Mouse (Mus musculus) C2C12 (cell line): ENCODE data around the gene Kremen1. TPM values are rescaled to one million over a fixed set of nuclear protein-coding genes. Genes with fewer than 3 reads are reported as not detected.

Source experiments
- H3K27me3 ChIP-seq: one replicate; pipeline ENCODE4 v1.6.1; 2011; ENCODE audit not compliant: control insufficient read depth, insufficient read depth, insufficient read length
- H3K36me3 ChIP-seq: one replicate; pipeline ENCODE4 v1.6.1; 2011; ENCODE audit not compliant: control insufficient read depth, insufficient read depth
- H3K4me3 ChIP-seq: one replicate; pipeline ENCODE4 v1.5.1; 2011; ENCODE audit warnings: mild to moderate bottlenecking, control low read depth; ENCODE audit not compliant: poor library complexity, insufficient read depth, severe bottlenecking
- H3K79me2 ChIP-seq: one replicate; pipeline ENCODE4 v1.6.1; 2011; ENCODE audit not compliant: control insufficient read depth, insufficient read depth
- H3K79me3 ChIP-seq: one replicate; pipeline ENCODE4 v1.6.1; 2011; ENCODE audit warnings: low read depth, control low read depth
- H3ac ChIP-seq: one replicate; pipeline ENCODE3; 2011; ENCODE audit warnings: low read depth; ENCODE audit not compliant: control insufficient read depth, insufficient read length
- CEBPB ChIP-seq: IDR thresholded peaks from one replicate; pipeline ENCODE4 v1.6.1; 2011; ENCODE audit warnings: low read depth, mild to moderate bottlenecking, control low read depth, moderate library complexity
- CTCF ChIP-seq: IDR thresholded peaks from one replicate; pipeline ENCODE4 v1.5.1; 2011; ENCODE audit not compliant: control insufficient read depth, insufficient read depth, insufficient read length
- FOSL1 ChIP-seq: IDR thresholded peaks from one replicate; pipeline ENCODE4 v1.8.0; 2011; ENCODE audit warnings: mild to moderate bottlenecking, low read length; ENCODE audit not compliant: poor library complexity, insufficient read depth, severe bottlenecking
- MAX ChIP-seq: IDR thresholded peaks from one replicate; pipeline ENCODE4 v1.6.1; 2011; ENCODE audit warnings: mild to moderate bottlenecking, control low read depth
- MYOD1 ChIP-seq: IDR thresholded peaks from one replicate; pipeline ENCODE4 v1.6.1; 2011; ENCODE audit warnings: low read depth; ENCODE audit not compliant: control insufficient read depth, insufficient read length
- MYOG ChIP-seq: IDR thresholded peaks from one replicate; pipeline ENCODE4 v1.6.1; 2011; ENCODE audit not compliant: control insufficient read depth, insufficient read length; ENCODE audit errors: extremely low read depth
- USF1 ChIP-seq: IDR thresholded peaks from one replicate; pipeline ENCODE4 v1.6.1; 2011; ENCODE audit warnings: low read depth, mild to moderate bottlenecking, control low read depth, moderate library complexity
- polyA plus RNA-seq: library from polyadenylated mRNA; unstranded; fragments of >200 nt; fragmentation: generic; extraction: Trizol; gene quantifications from one replicate; pipeline ENCODE4 v1.2.1, GENCODE M21; 2012; ENCODE audit warnings: missing spikeins

Kremen1 gene
- polyA plus RNA-seq, 1 experiment: 43.5 TPM

- TF ChIP-seq MAX (no peak), MYOD1 (no peak), USF1 (no peak), FOSL1 (no peak), CEBPB (no peak), MYOG (no peak), CTCF (no peak)
- Histone ChIP-seq H3ac (no peak overlapping the region), H3K79me2 (no peaks in the 10 kb centered on the region), H3K36me3 (peaks cover 37% of the 10 kb centered on the region), H3K4me3 (no peak overlapping the region), H3K27me3 (no peaks in the 10 kb centered on the region), H3K79me3 (no peaks in the 10 kb centered on the region)
Measured at GRCm38 (mm10) chr11:5280932-5281331, 19.6 kb upstream of the Kremen1 start.

- Histone ChIP-seq H3K79me3 (no peaks in the 10 kb centered on the region), H3K4me3 (no peak overlapping the region), H3K27me3 (no peaks in the 10 kb centered on the region), H3ac (no peak overlapping the region), H3K36me3 (peaks cover 24% of the 10 kb centered on the region), H3K79me2 (no peaks in the 10 kb centered on the region)
- TF ChIP-seq CTCF (no peak), FOSL1 (no peak), MYOD1 (no peak), CEBPB (no peak), USF1 (no peak), MYOG (no peak), MAX (no peak)
Measured at GRCm38 (mm10) chr11:5278463-5278862, 17.1 kb upstream of the Kremen1 start.

- Histone ChIP-seq H3K79me3 (no peaks in the 10 kb centered on the region), H3K36me3 (peaks cover 14% of the 10 kb centered on the region), H3ac (no peak overlapping the region), H3K79me2 (no peaks in the 10 kb centered on the region), H3K27me3 (no peaks in the 10 kb centered on the region), H3K4me3 (no peak overlapping the region)
- no peak for TF ChIP-seq MYOG
- TF ChIP-seq MYOD1: peak; percentile 57
- TF ChIP-seq FOSL1: no peak
- no peak for TF ChIP-seq CEBPB
- TF ChIP-seq CTCF: no peak
- no peak for TF ChIP-seq USF1
- no peak for TF ChIP-seq MAX
Measured at GRCm38 (mm10) chr11:5277307-5277971, 16.1 kb upstream of the Kremen1 start.

GRCm38 (mm10) chr11:5275216-5275615, 13.9 kb upstream of the Kremen1 start:
- Histone ChIP-seq H3K79me2 (no peaks in the 10 kb centered on the region), H3ac (no peak overlapping the region), H3K36me3 (peaks cover 5% of the 10 kb centered on the region), H3K79me3 (no peaks in the 10 kb centered on the region), H3K27me3 (no peaks in the 10 kb centered on the region), H3K4me3 (no peak overlapping the region)
- no peak for TF ChIP-seq USF1
- no peak for TF ChIP-seq CTCF
- no peak for TF ChIP-seq MAX
- TF ChIP-seq MYOG: no peak
- no peak for TF ChIP-seq FOSL1

GRCm38 (mm10) chr11:5272536-5273234, 11.3 kb upstream of the Kremen1 start:
- H3ac ChIP-seq: no peak overlapping the region
- TF ChIP-seq MAX: no peak
- TF ChIP-seq MYOD1: no peak
- TF ChIP-seq CEBPB: no peak
- TF ChIP-seq CTCF: no peak
- TF ChIP-seq USF1: no peak
- no peak for TF ChIP-seq MYOG
- TF ChIP-seq FOSL1: no peak
- H3K36me3 ChIP-seq: no peaks in the 10 kb centered on the region
- no peak overlapping the region for H3K4me3 ChIP-seq
- no peaks in the 10 kb centered on the region for H3K79me2 ChIP-seq
- H3K27me3 ChIP-seq: no peaks in the 10 kb centered on the region
- no peaks in the 10 kb centered on the region for H3K79me3 ChIP-seq

GRCm38 (mm10) chr11:5272066-5272360, 10.7 kb upstream of the Kremen1 start:
- H3K79me2 ChIP-seq: no peaks in the 10 kb centered on the region
- H3K36me3 ChIP-seq: no peaks in the 10 kb centered on the region
- H3ac ChIP-seq: no peak overlapping the region
- no peaks in the 10 kb centered on the region for H3K79me3 ChIP-seq
- TF ChIP-seq FOSL1: no peak
- TF ChIP-seq MAX: no peak
- no peak for TF ChIP-seq CEBPB
- TF ChIP-seq CTCF: no peak
- no peak for TF ChIP-seq USF1
- no peak for TF ChIP-seq MYOD1
- TF ChIP-seq MYOG: no peak
- no peaks in the 10 kb centered on the region for H3K27me3 ChIP-seq
- H3K4me3 ChIP-seq: no peak overlapping the region
